Mouse (Mus musculus) spleen, postnatal 14 days (tissue): Measurements from ENCODE around the gene Eefsec.
A peak's percentile ranks its signal among the peaks of the same experiment; 100 is the strongest.

ENCODE experiments used
- DNase-seq, 2 experiments: peaks; one replicate each; pipeline ENCODE4 v3.0.0; 2021 to 2022; ENCODE audit warnings: low spot score in 2 of 2

The Eefsec gene

GRCm38 (mm10) chr6:88343485-88344450 lies 102.6 kb downstream of the Eefsec start:
- no peak for DNase-seq

- DNase-seq: no peak
Observed at GRCm38 (mm10) chr6:88342965-88343364, 103.4 kb downstream of the Eefsec start.

DNA sequence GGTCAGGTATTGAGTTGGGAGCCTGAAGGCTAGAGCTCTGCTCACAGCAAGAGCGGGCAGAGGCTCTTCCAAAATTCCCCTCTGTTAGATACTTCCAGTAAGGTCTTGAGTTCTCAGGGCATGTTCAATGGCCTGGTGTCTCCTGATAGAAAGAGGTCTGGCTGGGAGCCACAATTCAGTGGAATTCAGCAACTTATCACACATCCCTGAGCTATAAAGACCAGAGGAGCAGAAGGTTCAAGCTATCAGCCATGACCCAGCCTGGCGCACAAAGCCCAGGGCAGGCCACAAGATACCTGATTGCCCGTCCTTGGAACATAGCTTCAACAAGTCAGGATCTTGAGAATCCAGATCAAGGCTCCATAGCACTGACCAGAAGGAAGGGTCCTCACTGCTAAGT lies 105.2 kb downstream of the Eefsec start:
- peak in 1 of 2 experiments; percentile 7 for DNase-seq

GRCm38 (mm10) chr6:88340761-88341160 lies 105.6 kb downstream of the Eefsec start:
- DNase-seq: no peak

- DNase-seq: no peak
Observed at GRCm38 (mm10) chr6:88329336-88329735, 117.0 kb downstream of the Eefsec start.

DNA sequence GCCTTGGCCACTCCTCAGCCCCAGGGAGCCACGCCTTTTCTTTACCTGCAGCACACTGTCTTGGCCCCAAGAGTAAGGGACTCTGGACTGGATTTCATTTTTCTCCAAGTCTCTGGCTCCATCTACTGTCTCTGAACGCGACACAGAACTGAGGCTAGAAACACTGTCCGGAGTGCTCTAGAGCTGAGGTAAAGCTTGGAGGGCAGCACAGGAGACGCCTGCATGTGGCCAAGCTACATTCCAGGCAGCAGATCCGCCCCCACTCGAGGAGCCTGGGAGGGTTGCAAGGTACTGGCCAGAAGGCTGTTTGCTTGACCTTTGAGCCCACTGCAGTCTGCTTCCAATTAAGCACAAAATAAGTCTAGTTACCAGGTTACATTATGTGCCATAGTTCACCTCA lies 124.5 kb downstream of the Eefsec start:
- DNase-seq: no peak

DNA sequence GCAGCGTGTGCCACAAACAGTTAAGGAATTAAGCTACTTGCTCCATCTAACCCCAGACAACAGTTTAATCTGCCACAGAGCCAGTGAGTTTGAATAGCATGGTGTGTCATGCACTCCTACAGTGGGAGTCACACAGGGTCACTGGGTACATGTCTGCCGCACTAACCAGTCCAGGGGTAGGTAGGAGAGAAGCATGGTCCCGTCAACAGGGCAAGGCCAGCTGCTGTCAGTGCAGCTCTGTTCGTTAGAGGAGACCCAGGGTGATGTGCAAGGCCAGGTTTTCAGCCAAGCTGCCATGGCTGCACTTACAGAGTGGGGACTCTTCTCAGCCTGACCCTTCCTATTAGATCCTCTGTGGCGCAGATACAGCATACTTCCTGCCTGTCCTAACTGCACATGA lies 125.1 kb downstream of the Eefsec start:
- no peak for DNase-seq

GRCm38 (mm10) chr6:88319735-88320134 lies 126.6 kb downstream of the Eefsec start:
- no peak for DNase-seq

DNA sequence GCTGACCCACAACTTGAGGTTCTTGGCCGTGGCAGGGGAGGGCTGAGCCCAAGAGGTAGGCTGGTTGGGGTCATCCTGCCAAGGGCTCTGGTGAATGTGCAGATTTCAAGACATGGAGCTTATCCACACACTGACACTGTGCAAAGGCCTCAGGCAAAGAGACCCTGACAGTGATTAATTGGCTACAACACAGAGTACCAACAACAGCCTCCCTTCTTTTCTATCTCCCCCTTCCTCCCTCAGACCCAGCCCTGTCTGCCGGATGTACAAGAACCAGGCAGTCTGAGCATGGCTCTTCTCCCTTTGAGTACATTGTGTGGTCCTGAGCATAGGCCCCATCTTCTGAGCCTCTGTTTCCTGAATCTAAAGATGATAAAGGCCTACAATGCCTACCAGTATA lies 131.0 kb downstream of the Eefsec start:
- no peak for DNase-seq

GRCm38 (mm10) chr6:88313937-88314336 lies 132.4 kb downstream of the Eefsec start:
- DNase-seq: no peak

DNA sequence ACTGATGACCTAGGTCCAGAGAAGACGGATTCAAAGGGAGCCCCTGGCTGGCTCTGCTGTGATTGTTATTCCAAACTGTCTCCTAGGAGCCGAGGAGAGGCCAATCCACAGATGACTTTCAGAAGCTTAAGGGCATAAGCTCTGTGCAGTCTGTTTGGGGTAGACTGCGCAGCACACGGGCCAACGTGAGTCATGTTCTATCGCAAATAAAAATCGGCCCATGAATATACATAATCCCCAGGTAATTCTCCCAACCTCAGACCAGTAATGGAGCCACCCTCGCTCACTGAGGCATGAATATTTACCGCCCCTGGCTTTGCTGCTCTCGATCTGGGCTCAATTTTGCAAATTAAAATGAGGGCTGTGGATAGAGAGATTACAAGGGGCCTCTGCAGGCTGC lies 134.7 kb downstream of the Eefsec start:
- no peak for DNase-seq

DNA sequence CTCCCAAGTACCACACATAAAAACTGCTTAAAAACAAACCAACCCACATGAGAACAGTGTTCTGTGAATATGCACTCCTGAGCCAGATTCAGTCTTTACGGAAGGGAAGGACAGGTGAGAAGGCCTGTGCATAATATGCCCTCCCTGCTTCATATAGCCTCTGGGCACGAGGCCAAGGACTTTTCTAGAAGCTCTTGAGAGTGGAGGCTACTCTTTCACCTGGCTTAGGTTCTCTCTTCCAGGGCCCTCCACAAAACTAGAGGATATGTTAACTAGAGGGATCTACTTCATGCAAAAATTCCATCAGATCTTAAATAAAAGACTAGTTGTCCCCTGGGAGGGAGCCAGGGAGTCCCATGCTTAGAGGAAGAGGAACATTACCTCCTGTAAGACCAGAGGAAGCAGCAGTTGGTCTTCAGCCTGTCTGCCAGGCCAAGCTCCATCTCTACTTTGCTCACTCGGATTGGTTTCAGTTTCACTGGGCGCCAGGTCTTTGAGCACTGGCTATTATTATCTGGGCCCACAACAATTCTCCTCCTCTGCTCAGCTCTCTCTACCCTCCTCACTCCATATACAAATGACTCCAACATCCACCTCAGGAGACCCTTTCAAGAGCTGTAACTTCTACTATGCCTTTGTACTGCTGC lies 140.1 kb downstream of the Eefsec start:
- no peak for DNase-seq

- no peak for DNase-seq
Observed at GRCm38 (mm10) chr6:88301234-88301633, 145.1 kb downstream of the Eefsec start.

DNA sequence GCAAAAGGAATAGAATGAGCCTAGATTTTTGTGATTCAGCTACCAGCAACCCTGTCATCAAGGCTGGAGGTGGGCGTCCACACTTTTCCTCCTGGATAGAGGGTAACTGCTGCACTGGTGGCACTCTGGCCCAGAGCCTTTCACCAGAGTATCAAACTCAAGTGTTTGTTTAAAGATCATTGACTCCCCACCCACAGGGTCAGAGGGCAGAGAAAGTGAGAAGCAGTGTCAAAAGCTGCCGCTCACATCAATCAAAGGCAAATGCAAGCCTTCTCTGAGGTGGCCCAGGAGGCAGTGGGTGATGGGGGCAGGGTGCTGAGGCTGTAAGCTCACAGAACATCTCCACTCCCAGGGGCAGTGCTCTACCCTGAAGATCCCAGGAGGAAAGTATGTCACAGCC lies 146.8 kb downstream of the Eefsec start:
- no peak for DNase-seq

- DNase-seq: no peak
Observed at GRCm38 (mm10) chr6:88292274-88292909, 153.9 kb downstream of the Eefsec start.

GRCm38 (mm10) chr6:88290129-88290766 lies 156.1 kb downstream of the Eefsec start:
- no peak for DNase-seq

DNA sequence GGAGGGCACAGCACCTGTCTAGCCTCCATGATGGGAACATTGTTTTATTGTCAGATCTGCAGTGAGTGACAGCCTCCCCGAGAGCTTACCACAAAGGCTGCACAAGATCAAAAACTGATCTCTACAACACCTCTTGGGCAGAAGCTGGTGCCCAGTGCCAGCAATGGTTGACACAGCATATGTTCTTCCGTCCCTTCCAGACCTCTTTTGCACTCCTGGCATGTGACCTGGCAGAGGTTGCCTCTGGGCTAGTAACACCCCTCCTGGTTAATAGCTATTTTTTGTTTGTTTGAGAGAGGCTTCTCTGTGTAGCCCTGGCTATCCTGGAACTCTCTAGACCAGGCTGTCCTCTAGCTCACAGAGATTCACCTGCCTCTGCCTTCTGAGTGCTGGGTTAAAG lies 168.2 kb downstream of the Eefsec start:
- DNase-seq: no peak

GRCm38 (mm10) chr6:88277242-88277641 lies 169.1 kb downstream of the Eefsec start:
- no peak for DNase-seq

DNA sequence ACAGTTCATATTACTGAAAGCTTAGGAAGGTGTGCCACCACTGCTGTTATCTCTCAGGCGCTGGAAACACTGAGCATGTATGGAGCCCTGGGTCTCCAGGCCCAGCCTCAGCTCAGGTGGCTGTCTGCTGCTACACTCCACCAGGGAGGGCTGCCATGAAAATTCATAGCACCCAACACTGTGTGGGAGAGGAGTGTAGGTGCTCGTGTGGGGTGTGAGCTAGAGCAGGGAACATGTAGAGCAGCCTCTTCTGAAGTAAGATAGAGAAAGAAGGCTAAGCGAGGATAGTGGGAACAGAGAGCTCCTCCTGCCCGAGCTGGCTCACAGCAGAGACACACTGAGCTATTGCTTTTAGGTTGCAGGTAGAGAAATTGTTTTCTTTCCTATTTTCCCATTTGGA lies 170.1 kb downstream of the Eefsec start:
- DNase-seq: no peak

- no peak for DNase-seq
Observed at GRCm38 (mm10) chr6:88274623-88275022, 171.7 kb downstream of the Eefsec start.

DNA sequence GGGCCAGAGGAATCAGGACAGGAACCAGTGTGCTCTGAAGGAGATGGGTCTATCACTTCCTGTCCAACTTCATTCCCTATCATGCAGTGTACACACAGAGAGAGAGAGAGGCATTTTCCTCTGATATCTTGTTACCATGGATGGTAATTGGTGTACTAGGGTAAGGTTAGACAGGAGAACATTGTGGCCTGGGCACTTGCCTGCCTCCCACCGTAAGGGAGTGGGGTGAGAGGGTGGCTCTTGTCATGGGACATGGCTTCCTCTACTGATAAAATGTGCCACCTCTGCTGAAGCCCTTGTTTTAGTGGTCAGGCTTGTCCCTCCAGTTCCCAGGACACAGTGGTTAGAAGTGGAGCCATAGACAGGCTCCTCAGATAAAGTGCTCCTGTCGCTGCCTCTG lies 178.4 kb downstream of the Eefsec start:
- DNase-seq: no peak

DNA sequence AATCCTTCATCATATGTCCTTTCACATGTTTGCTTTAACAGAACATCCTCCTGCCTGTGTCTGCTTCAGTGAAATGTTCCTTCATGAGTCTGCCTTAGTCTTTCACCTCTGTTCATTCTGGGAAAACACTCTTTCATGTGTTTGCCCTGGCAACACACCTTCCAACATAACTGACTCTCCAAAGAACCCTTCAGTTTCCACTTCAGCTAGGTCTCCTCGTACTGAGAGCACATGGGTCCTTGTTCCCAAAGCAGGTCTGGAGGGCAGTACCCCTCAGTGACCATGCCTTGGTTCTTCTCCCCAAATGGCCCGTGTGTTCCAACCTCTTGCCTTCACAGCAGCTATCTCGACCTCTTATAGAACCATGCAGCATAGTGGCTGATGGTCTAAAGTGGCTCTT lies 179.3 kb downstream of the Eefsec start:
- no peak for DNase-seq
